Mouse (Mus musculus): ENCODE measurements around the gene Zfp708. TPM values are rescaled to one million over a fixed set of nuclear protein-coding genes. Genes with fewer than 3 reads are reported as not detected.

The Zfp708 gene
- total RNA-seq, 2 experiments from 2014 or later = 2.2 to 2.4 TPM

GRCm38 (mm10) chr13:67090154-67090553 lies 7.6 kb downstream of the Zfp708 start:
- TF ChIP-seq CTCF (IDR thresholded peaks at IDR 0.05) = no peak
- intact Hi-C loops (cut with DNase I) = loop anchor here (2.0 kb wide), 1 partner anchor 17 kb away; no protein-coding TSS in a partner anchor
- Histone ChIP-seq H3K4me3 (no peak overlapping the region), H3K27ac (no peak overlapping the region)
- DNase-seq (ENCODE audit: extremely low spot score in 1 of 2, low spot score in 2 of 2) = no peak

GRCm38 (mm10) chr13:67081946-67082345 lies 15.8 kb downstream of the Zfp708 start:
- H3K4me3 ChIP-seq = peak overlapping the region; percentile 54
- peak overlapping the region; percentile 80 for H3K27ac ChIP-seq
- intact Hi-C loops (cut with DNase I) = loop anchor here (1.0 to 5.0 kb wide), 3 partner anchors 21 to 150 kb away; partner anchors contain the start of genes Gm28557 and Zfp712
- no peak for DNase-seq (ENCODE audit: extremely low spot score in 1 of 2, low spot score in 2 of 2)
- TF ChIP-seq CTCF (IDR thresholded peaks at IDR 0.05) = no peak

- no peak for TF ChIP-seq CTCF (IDR thresholded peaks at IDR 0.05)
- intact Hi-C loops (cut with DNase I) = loop anchor here (1.0 to 5.0 kb wide), 3 partner anchors 20 to 149 kb away; partner anchors contain the start of genes Gm28557 and Zfp712
- H3K27ac ChIP-seq = peak overlapping the region; percentile 80
- peak overlapping the region; percentile 54 for H3K4me3 ChIP-seq
- peak; percentile 53 to 66 for DNase-seq (ENCODE audit: extremely low spot score in 1 of 2, low spot score in 2 of 2)
Observed at GRCm38 (mm10) chr13:67081142-67081713, 16.5 kb downstream of the Zfp708 start.

DNA sequence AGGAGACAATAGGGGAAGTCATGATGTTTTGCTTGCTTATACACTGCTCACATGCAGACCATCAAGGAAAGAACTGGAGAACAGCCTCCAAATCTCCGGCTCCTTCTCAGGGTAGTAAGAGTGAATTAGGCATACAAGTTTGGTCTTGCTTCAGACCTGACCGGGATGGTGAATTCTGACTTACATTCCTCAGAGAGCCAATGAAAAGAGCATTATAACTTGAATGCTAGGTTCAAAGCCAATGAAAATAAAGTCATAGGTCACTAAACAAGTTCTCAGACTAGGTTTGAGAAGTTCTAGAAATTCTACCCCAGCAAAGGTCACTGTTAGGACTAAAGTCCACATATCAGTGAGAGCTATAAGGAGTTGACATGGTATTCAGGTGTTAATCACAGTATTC lies 20.5 kb downstream of the Zfp708 start:
- H3K27ac ChIP-seq = no peak overlapping the region
- DNase-seq (ENCODE audit: extremely low spot score in 1 of 2, low spot score in 2 of 2) = no peak
- no peak overlapping the region for H3K4me3 ChIP-seq
- no peak for TF ChIP-seq CTCF (IDR thresholded peaks at IDR 0.05)
- intact Hi-C loops (cut with DNase I) = no loop called here

DNA sequence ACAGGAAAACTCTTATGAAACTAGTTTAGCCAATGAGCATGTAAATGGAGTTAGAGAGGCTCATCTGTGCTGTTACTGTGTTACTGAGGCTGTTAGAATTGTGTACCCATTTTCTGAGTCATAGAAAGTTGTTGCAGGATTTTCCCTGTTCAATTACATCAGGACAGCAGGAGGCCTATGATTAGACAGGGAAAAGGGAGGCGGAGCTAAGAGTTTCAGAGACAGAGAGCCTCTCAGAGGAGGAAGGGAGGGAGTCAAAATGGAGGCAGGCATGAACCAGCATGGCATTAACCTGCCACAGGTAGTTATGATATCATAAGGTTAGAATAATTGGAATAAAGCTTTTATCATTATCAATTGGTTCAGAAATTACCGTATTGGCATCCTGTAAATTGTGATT lies 25.0 kb downstream of the Zfp708 start:
- no peak for DNase-seq (ENCODE audit: extremely low spot score in 1 of 2, low spot score in 2 of 2)
- TF ChIP-seq CTCF (IDR thresholded peaks at IDR 0.05) = no peak
- Histone ChIP-seq H3K4me3 (no peak overlapping the region), H3K27ac (no peak overlapping the region)
- intact Hi-C loops (cut with DNase I) = no loop called here

GRCm38 (mm10) chr13:67065386-67065785 lies 32.4 kb downstream of the Zfp708 start:
- no peak overlapping the region for H3K27ac ChIP-seq
- TF ChIP-seq CTCF (IDR thresholded peaks at IDR 0.05) = no peak
- intact Hi-C loops (cut with DNase I) = no loop called here
- H3K4me3 ChIP-seq = no peak overlapping the region
- no peak for DNase-seq (ENCODE audit: extremely low spot score in 1 of 2, low spot score in 2 of 2)

- no peak overlapping the region for H3K27ac ChIP-seq
- H3K4me3 ChIP-seq = no peak overlapping the region
- intact Hi-C loops (cut with DNase I) = no loop called here
- no peak for DNase-seq (ENCODE audit: extremely low spot score in 1 of 2, low spot score in 2 of 2)
- no peak for TF ChIP-seq CTCF (IDR thresholded peaks at IDR 0.05)
Observed at GRCm38 (mm10) chr13:67062427-67062826, 35.3 kb downstream of the Zfp708 start.

- Histone ChIP-seq H3K4me3 (peak within 1 kb of the TSS; percentile 56), H3K27ac (peak within 1 kb of the TSS; percentile 85)
- peak; percentile 88 to 93 for DNase-seq (ENCODE audit: extremely low spot score in 1 of 2, low spot score in 2 of 2)
- intact Hi-C loops (cut with DNase I) = loop anchor here (1.0 to 2.0 kb wide), 2 partner anchors 20 to 68 kb away; no protein-coding TSS in a partner anchor
- no peak; the same call in 1 of the 2 replicates for TF ChIP-seq CTCF (IDR thresholded peaks at IDR 0.05)
Observed at GRCm38 (mm10) chr13:67060786-67061358, 36.9 kb downstream of the Zfp708 start, which contains the start of gene Zfp712. TSS of gene Zfp712 (minus strand) at chr13:67061170.

DNA sequence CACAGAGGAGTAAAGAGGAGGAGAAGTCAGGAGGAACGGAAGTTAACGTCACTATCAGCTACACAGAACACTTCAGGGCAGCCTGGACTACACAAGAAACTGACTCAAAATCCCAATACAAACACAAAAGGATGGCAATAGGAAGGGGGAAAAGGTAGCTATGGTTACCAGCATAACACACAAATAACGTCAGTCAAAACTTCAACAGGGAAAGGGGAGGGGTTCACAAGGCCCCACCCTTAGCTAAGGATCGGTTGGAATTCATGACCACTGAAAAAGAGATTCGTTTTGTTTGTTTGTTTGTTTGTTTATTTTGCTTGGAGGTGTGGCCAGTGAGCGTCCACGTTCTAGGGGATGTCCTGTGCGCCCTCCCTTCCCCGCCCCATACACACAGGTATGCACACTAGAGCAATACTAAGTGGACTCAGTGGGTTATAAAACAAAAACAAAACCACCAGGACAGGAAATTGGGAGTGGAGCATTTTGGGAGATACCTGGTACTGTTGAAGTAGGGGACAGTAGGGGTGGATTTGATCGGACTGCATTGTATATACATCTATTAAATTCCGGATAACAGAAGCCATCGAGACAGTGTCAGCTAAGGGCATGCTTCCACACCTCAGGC lies 37.5 kb downstream of the Zfp708 start:
- intact Hi-C loops (cut with DNase I) = loop anchor here (2.0 kb wide), 1 partner anchor 69 kb away; no protein-coding TSS in a partner anchor
- Histone ChIP-seq H3K4me3 (peak overlapping the region; percentile 56), H3K27ac (peak overlapping the region; percentile 85)
- no peak for DNase-seq (ENCODE audit: extremely low spot score in 1 of 2, low spot score in 2 of 2)
- TF ChIP-seq CTCF (IDR thresholded peaks at IDR 0.05) = no peak

Other genes with a start within 250 kb of the Zfp708 start
- 1 to 10 TPM; 3.8 to 3.9 TPM for gene Gm10767, start 193.1 kb downstream of the Zfp708 start, total RNA-seq (2021)
- gene Zfp712, start 36.8 kb downstream of the Zfp708 start, total RNA-seq (2021) = 1 to 10 TPM; 4.3 to 4.7 TPM
- gene Gm28557, start 10.6 kb upstream of the Zfp708 start, total RNA-seq (2021) = 1 to 10 TPM; 1.9 to 3.2 TPM
- under 1 TPM; 0.29 to 0.44 TPM for gene Rslcan18, start 18.3 kb upstream of the Zfp708 start, total RNA-seq (2021)
- gene Zfp759, start 23.7 kb upstream of the Zfp708 start, total RNA-seq (2021) = 10 to 100 TPM in 1 of 2 experiments, 1 to 10 TPM in 1; 8.8 to 10.0 TPM
- gene Rsl1, start 75.2 kb upstream of the Zfp708 start, total RNA-seq (2021) = 1 to 10 TPM; 4.2 to 4.8 TPM
- gene Zfp455, start 96.5 kb upstream of the Zfp708 start, total RNA-seq (2021) = 1 to 10 TPM; 2.9 to 3.5 TPM
- 10 to 100 TPM; 19.0 to 22.1 TPM for gene Zfp458, start 180.5 kb upstream of the Zfp708 start, total RNA-seq (2021)
- 1 to 10 TPM; 4.2 to 4.9 TPM for gene Zfp457, start 208.5 kb upstream of the Zfp708 start, total RNA-seq (2021)
- 1 to 10 TPM; 3.1 to 3.8 TPM for gene Zfp595, start 234.6 kb upstream of the Zfp708 start, total RNA-seq (2021)